Mouse (Mus musculus) testis, adult 2 months (tissue): ENCODE results near the gene Sec61b. TPM values are rescaled to one million over a fixed set of nuclear protein-coding genes. Genes with fewer than 3 reads are reported as not detected.

Source experiments
- H3K27ac ChIP-seq: fragments of 200-500 bp; 2 replicates; pipeline ENCODE4 v1.5.1; 2012; ENCODE audit warnings: low read depth, low read length; ENCODE audit not compliant: control insufficient read depth, insufficient read depth
- H3K27me3 ChIP-seq: fragments of 200-500 bp; 2 replicates; pipeline ENCODE4 v1.6.1; 2012; ENCODE audit warnings: mild to moderate bottlenecking, low read length, moderate library complexity; ENCODE audit not compliant: control insufficient read depth, insufficient read depth
- H3K36me3 ChIP-seq: fragments of 200-500 bp; 2 replicates; pipeline ENCODE4 v1.6.1; 2012; ENCODE audit warnings: mild to moderate bottlenecking, low read length; ENCODE audit not compliant: control insufficient read depth, insufficient read depth
- H3K4me1 ChIP-seq: fragments of 200-500 bp; 2 replicates; pipeline ENCODE4 v1.6.1; 2012; ENCODE audit warnings: low read length; ENCODE audit not compliant: control insufficient read depth, insufficient read depth
- H3K4me3 ChIP-seq: fragments of 200-500 bp; 2 replicates; pipeline ENCODE4 v1.5.1; 2012; ENCODE audit warnings: low read depth, mild to moderate bottlenecking, low read length, moderate library complexity, mixed read lengths; ENCODE audit not compliant: control insufficient read depth
- CTCF ChIP-seq: fragments of 200-500 bp; IDR thresholded peaks from 2 replicates; pipeline ENCODE4 v1.5.1; 2012; ENCODE audit warnings: low read depth, mild to moderate bottlenecking, inconsistent platforms, low read length, moderate library complexity; ENCODE audit not compliant: control insufficient read depth, insufficient read depth, insufficient replicate concordance
- POLR2A ChIP-seq: fragments of 200-500 bp; IDR thresholded peaks from 2 replicates; pipeline ENCODE4 v1.6.1; 2012; ENCODE audit warnings: low read depth, mild to moderate bottlenecking, inconsistent platforms, low read length, moderate library complexity; ENCODE audit not compliant: control insufficient read depth
- polyA plus RNA-seq: library from polyadenylated mRNA; depleted of rRNA; stranded (reverse); fragments of >200 nt; gene quantifications from 2 replicates; pipeline ENCODE4 v1.2.3, GENCODE M21; 2012; rRNA removed

The Sec61b gene
- polyA plus RNA-seq, 1 experiment, result 43.6 TPM

DNA sequence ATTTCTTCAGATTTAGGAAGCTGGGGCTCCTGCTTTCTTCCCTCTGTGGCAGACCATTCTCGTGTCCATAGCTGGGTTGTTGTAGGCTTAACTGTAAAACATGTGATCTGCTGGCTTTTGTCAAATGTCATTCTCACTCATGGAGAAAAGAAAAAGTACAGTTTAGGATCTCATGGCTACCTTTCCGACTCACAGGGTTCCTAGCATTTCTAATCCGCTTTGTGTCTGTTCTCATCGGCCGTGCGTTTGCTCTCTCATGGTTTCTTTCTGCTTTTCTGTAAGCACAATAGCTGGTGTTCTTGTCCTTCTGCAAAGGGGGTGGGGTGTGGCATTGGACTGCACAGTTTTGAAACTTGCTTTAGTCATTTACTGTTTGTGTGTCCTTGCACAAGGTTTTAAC, 28.6 kb downstream of the Sec61b start:
- TF ChIP-seq POLR2A, result no peak
- TF ChIP-seq CTCF, result no peak
- Histone ChIP-seq H3K27ac (no peak overlapping the region), H3K36me3 (no peaks in the 10 kb centered on the region), H3K4me1 (peaks cover 2% of the 10 kb centered on the region; the same call in 1 of the 2 replicates), H3K4me3 (no peak overlapping the region), H3K27me3 (no peaks in the 10 kb centered on the region)

DNA sequence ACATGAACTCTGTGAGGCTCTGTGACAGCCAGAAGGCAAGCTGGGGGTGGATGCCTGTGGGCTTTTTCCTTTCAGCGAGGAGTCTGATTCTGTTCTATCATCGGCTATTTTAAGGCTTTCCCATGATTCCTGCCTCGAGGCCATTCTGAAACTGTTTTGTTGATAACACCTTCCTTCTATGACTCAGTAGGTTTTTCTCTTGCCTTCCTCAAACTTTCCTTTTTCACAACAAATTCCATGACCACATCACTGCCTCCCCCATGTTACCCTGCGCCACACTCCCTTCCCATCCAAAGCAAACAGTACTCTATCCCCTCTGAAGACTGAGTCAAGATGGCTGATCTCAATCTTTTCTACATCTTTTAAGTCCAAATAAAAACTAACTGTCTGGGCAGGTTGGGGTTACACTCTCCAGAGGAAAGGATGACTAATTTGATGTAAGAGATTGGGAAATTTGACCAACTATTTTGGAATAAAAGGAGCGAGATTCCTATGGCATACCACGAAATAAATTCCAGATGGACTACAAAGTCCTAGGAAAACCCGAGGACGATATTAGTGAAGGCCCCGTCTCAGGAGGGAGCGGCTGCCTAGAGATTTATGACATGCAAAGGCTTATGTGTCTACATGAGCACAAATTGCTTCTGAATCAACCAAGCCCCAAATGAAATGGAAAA, 30.5 kb downstream of the Sec61b start:
- TF ChIP-seq POLR2A (no peak), CTCF (no peak)
- Histone ChIP-seq H3K36me3 (no peaks in the 10 kb centered on the region), H3K4me1 (peaks cover 2% of the 10 kb centered on the region; the same call in 1 of the 2 replicates), H3K4me3 (no peak overlapping the region), H3K27me3 (no peaks in the 10 kb centered on the region), H3K27ac (no peak overlapping the region)

- no peaks in the 10 kb centered on the region for H3K27me3 ChIP-seq
- no peaks in the 10 kb centered on the region; the same call in 1 of the 2 replicates for H3K4me1 ChIP-seq
- H3K27ac ChIP-seq, result no peak overlapping the region
- H3K4me3 ChIP-seq, result no peak overlapping the region
- no peaks in the 10 kb centered on the region for H3K36me3 ChIP-seq
- TF ChIP-seq CTCF (no peak), POLR2A (no peak)
Observed at GRCm38 (mm10) chr4:47518551-47519181, 44.2 kb downstream of the Sec61b start.

GRCm38 (mm10) chr4:47520076-47520475, 45.6 kb downstream of the Sec61b start:
- Histone ChIP-seq H3K4me1 (no peaks in the 10 kb centered on the region; the same call in 1 of the 2 replicates), H3K27ac (no peak overlapping the region), H3K36me3 (no peaks in the 10 kb centered on the region), H3K4me3 (no peak overlapping the region), H3K27me3 (no peaks in the 10 kb centered on the region)
- TF ChIP-seq POLR2A, result no peak
- no peak for TF ChIP-seq CTCF

DNA sequence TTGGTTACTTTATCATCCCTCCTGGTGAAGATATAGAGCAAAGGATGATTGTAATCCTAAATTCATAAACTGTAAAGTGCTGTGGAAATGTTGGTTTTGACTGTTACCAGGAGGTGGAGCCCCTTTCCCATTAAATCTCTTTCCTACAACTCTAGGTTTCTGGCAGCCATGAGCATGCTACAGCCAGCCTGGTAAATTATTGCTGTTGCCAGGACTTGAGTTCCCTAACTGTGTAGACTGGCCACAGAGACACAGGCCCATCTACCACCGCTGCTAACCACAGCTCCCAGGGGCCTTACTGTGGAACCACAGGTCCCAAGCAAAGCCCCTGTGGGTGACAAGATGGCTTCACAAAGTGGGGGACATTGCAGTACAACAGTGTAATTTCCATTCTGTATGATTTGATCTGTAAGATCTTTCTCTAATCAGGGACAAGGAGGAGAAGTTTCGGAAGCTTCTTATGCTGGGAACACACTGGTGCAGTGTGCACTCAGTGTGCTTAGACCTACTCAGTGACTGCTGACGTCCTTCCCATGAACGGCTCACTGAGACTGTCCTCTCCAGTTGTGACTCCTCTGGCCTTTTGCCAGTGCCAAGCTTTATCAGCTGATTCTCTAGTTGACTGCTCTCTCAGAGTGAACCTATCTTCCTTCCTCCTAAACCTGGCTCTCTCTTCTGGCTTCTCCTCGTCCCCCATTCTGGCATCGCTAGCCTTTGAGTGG, 47.6 kb downstream of the Sec61b start:
- Histone ChIP-seq H3K27me3 (no peaks in the 10 kb centered on the region), H3K4me3 (no peak overlapping the region), H3K36me3 (no peaks in the 10 kb centered on the region), H3K4me1 (no peaks in the 10 kb centered on the region; the same call in 1 of the 2 replicates), H3K27ac (no peak overlapping the region)
- TF ChIP-seq POLR2A (no peak), CTCF (no peak)

DNA sequence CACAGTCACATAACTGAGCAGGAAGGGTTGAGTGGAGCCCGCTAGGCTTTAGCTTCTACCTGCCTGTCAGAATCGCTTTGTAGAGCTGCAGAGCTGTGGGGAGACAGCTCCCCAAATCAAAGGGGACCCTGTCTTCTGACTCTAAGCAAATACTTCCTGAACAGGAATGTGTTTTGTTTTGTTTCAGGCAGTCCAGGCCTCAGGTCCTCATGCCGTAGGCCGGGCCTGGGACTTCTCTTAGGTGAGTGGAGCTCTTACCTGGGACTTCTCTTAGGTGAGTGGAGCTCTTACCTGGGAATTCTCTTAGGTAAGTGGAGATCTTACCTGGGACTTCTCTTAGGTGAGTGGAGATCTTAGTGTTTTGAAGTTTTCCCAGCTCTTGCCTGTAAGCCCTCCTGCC, 55.4 kb downstream of the Sec61b start:
- Histone ChIP-seq H3K4me3 (no peak overlapping the region), H3K4me1 (no peaks in the 10 kb centered on the region), H3K36me3 (no peaks in the 10 kb centered on the region), H3K27ac (no peak overlapping the region), H3K27me3 (no peaks in the 10 kb centered on the region)
- TF ChIP-seq CTCF, result no peak
- TF ChIP-seq POLR2A, result no peak

Other genes with a start within 250 kb of the Sec61b start
- gene Tgfbr1, start 121.4 kb upstream of the Sec61b start, polyA plus RNA-seq, result 10.7 and 17.2 TPM in 2 replicates
- gene Alg2, start 325 bp upstream of the Sec61b start, polyA plus RNA-seq, result 5.5 and 5.8 TPM in 2 replicates